Mouse (Mus musculus): ENCODE data around the gene Dnah17. TPM values are rescaled to one million over a fixed set of nuclear protein-coding genes. Genes with fewer than 3 reads are reported as not detected.

Dnah17 gene
- total RNA-seq, 2 experiments from 2014 or later = 0.14 to 0.16 TPM

DNA sequence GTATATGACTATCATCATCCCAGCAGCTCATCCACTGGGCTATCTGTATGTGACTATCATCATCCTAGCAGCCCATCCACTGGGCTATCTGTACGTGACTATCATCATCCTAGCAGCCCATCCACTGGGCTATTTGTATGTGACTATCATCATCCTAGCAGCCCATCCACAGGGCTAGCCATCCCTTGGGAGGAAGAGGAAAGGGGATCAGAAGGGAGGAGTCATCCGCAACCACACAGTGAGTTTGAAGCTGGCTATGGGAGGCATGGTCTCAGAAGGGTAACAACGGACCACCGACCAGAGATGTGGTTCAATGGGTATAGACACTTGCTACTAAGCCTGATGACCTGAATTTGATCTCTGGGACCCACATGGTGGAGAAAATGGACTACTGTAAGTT lies 14.7 kb upstream of the Dnah17 start:
- no peak for DNase-seq (ENCODE audit: low spot score in 2 of 2)

DNA sequence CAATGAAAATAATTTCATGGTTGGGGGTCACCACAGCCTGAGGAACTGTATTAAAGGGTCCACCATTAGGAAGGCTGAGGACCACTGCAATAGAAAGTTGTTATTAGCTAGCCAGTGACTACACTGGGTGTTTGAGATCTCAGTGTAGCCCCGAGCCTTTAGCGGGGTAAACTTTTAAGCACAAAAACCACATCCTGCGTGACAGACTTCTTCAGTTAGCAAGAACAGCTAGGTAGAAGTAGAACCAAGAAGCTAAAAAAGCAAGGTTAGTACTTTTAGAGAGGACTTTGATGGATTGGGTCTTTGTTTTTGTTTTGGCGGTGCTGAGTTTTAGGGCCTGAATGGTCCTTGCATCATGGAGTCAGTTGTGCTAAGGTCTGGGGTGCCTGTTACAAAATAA lies 13.3 kb upstream of the Dnah17 start:
- no peak for DNase-seq (ENCODE audit: low spot score in 2 of 2)

DNA sequence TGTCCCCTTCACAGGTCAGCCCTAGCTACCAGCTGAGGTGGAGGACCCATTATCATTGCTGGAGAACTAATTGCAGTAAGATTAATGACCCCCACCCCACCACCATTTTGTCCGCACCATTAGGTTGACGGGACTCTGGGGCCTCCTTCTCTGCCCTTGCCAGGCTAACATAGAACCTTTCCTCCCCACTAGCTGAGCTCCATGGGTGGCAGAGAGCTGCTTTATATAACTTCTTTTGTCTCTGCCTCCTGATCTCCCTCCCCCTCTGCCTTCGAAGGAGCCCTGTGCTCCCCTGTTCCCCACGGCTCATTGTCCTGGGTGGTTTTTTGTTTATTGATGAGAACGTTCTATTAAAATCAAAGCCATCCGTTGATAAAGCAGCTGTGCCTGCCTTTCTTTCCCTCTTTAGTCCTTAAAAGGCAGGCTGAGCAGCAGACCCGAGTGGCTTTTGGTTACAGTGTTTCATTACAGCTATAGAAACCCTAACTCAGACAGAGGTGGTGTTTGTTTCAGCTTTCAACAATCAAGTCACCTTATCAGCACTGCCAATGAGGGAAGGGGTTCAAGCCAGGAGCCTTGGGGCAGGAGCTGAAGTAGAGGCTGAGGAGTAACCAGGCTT lies 12.2 kb upstream of the Dnah17 start:
- no peak for DNase-seq (ENCODE audit: low spot score in 2 of 2)

DNA sequence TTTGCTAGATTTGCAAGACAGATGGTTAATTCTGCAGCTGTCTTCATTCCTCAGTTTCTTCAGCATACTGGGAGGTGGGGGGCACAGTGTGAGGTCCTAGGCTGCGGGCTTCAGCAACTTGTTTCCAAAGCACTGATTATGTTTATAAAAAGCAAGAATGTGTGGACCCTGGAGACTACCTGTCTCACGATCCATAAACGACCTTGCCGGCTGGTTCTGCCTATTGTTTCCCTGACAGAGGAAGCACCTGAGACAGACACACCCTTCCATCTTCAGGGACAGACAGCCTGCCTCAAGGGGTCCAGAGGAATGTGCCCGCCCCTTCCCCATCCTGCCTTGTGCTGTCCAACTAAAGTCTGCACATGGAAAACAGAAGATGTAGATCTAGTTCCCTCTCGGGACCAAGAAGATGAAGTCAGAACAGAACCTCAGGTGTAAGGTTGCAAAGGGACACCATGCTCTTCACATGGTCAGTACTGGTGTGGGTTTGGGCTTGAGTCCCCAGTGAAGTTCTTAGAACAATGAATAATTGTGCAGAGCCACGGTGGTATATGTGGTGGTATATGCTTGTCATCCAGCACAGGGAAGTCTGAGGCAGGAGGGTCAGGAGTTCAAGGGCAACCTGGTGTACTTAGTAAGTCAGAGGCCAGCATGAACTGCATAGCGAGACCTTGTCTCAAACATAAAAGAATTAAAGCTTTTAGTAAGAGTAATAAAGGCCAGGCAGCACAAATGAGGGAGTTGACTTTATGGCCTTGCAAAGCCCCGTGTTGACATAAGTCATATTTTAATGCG lies 10.5 kb upstream of the Dnah17 start:
- DNase-seq (ENCODE audit: low spot score in 2 of 2) = no peak

- DNase-seq (ENCODE audit: low spot score in 2 of 2) = no peak
Measured at GRCm38 (mm10) chr11:118138347-118138746, 7.9 kb upstream of the Dnah17 start.

- no peak for DNase-seq (ENCODE audit: low spot score in 2 of 2)
Measured at GRCm38 (mm10) chr11:118136172-118136632, 5.8 kb upstream of the Dnah17 start.

DNA sequence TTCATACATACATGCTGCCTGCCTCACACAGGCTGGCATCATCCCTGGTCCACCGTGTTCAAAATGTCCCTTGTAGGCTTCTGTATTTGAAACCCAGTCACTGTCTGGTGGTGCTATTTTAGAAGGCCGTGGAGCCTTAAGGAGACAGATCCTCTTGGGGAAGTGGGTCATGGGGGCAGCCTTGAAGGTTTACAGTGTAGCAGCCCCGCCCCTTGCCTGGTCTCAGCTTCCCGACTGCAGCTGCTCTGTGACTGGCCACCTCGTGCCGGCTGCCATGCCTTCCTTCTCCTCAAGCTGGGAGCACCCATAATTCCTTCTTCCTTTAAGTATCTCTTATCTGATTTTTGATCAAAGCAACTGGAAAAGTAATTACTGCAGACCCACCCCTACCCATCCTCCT lies 4.8 kb upstream of the Dnah17 start:
- no peak for DNase-seq (ENCODE audit: low spot score in 2 of 2)

DNA sequence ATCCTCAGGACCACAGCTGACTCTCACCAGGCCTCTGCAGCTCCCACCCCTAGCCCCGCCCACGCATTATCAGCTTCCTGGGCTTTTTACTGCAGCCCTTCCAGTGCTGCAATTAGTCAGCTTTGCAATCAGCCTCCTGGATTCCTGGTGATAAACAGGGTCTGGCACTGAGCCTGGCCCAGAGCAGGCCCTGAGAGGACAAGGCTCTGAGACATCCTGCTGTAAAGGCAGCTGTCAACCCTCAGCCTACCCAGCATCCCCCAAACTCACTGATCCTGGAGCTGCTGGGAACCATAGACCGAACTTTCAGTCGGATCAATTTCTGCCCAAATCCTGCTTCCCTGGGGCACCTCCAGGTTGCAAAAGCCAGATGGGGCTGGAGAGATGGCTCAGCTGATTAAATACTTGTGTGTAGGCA lies 3.3 kb upstream of the Dnah17 start:
- peak; percentile 22 to 24 for DNase-seq (ENCODE audit: low spot score in 2 of 2)

DNA sequence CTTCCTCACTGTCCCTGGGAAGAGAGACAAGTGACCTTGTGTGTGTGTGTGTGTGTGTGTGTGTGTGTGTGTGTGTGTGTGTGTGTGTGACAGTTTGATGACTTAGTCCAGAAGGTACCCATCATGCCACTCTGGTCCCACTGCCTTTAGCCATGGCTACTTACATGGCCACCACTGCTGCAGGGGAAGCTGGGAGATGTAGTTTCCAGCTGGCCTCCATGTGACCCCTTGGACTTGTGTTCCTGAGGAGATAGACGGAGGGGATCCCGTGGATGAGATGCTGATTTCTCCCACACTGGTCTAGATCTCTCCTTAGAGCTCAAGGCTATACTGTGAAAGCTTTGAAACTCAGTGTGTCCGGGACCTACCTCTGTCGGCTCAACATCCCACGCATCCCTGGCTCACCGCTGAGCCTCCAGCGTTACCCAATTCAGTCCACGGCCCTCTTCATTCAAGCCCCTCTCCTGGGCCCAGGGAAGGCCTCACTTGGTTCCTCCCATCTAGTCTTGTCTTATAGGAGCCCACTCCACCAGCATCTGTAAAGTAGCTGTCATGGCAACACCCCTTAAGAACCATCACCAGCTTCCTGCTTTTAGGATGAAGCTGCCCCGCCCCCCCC lies 2.8 kb upstream of the Dnah17 start:
- no peak for DNase-seq (ENCODE audit: low spot score in 2 of 2)

GRCm38 (mm10) chr11:118132136-118132535 lies 1.7 kb upstream of the Dnah17 start:
- DNase-seq (ENCODE audit: low spot score in 2 of 2) = no peak

- DNase-seq (ENCODE audit: low spot score in 2 of 2) = no peak
Measured at GRCm38 (mm10) chr11:118129812-118130211, 622 bp downstream of the Dnah17 start.

GRCm38 (mm10) chr11:118121592-118121991 lies 8.8 kb downstream of the Dnah17 start:
- DNase-seq (ENCODE audit: low spot score in 2 of 2) = no peak

- DNase-seq (ENCODE audit: low spot score in 2 of 2) = no peak
Measured at GRCm38 (mm10) chr11:118118777-118119176, 11.7 kb downstream of the Dnah17 start.

GRCm38 (mm10) chr11:118114581-118115110 lies 15.8 kb downstream of the Dnah17 start:
- DNase-seq (ENCODE audit: low spot score in 2 of 2) = no peak

DNA sequence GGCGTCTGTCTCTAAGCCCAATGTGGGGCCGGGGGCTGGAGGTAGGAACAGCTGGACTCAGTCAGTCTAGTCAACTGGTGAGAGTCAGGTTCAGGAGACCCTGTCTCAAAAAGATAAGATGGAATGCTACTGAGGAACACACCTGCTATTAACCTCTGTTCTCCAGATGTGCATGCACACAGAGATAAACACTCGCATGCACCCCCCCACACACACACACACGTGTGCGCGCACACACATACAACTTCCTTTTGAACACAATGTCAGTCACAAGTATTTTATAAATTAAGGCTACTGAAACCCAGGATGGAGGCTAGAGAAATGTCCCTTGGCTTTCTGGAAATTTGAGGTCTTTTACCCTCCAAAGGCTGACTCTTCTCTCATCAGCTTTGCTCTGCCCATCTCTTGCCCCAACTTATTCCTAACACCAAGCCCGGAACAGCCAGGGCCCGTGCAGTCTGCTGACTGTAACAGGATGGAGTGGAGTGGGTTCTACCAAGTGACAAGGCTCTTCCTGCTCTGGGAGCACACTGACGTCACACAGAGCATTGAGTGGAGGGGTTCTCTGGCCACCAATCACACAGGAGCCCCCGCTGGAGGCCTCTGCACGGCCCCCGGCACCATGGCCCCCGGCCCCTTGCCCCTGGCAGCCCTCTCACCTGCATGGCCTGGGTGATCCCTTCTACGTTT lies 16.8 kb downstream of the Dnah17 start:
- DNase-seq (ENCODE audit: low spot score in 2 of 2) = no peak

- DNase-seq (ENCODE audit: low spot score in 2 of 2) = peak; percentile 85 to 89
Measured at GRCm38 (mm10) chr11:118104001-118104400, 26.4 kb downstream of the Dnah17 start.

DNA sequence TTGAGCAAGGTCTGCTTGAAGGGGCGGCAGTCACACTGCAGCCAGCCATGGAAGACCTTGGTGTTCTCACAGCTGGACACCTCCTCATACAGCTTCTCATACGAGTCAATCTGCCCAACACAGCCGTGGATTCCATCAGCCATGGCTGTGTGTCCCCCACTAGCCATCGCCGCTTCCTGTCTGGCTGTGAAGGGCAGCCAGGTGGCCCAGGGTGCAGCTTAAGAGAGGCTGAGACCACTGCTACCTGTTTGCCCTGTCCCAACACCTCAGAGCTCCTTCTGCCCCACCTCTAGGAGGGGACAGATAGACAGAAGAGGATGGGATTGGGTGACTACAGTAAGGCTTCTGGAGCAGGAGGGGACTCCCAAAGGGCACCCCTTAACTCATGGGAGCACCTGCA lies 27.1 kb downstream of the Dnah17 start:
- DNase-seq (ENCODE audit: low spot score in 2 of 2) = no peak

DNA sequence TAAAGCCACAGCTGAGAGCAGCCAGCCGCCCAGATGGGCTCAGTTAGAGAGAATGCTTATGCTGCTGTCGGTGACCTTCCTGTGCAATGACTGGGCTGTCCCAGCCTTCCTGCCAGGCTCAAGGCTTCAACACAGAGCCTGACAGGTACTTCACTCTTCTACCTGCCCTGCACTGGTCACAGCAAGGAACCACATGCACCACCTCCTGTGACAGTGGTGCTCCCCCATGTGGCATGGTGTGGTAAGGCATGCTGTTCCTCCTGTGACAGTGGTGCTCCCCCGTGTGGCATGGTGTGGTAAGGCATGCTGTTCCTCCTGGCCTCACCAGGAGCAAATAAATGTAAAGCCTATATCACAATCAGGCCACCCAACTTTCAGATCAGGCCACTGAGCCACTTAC lies 27.6 kb downstream of the Dnah17 start:
- peak; percentile 92 to 93 for DNase-seq (ENCODE audit: low spot score in 2 of 2)

- no peak for DNase-seq (ENCODE audit: low spot score in 2 of 2)
Measured at GRCm38 (mm10) chr11:118101133-118101532, 29.3 kb downstream of the Dnah17 start.

- no peak for DNase-seq (ENCODE audit: low spot score in 2 of 2)
Measured at GRCm38 (mm10) chr11:118096736-118097135, 33.7 kb downstream of the Dnah17 start.

DNA sequence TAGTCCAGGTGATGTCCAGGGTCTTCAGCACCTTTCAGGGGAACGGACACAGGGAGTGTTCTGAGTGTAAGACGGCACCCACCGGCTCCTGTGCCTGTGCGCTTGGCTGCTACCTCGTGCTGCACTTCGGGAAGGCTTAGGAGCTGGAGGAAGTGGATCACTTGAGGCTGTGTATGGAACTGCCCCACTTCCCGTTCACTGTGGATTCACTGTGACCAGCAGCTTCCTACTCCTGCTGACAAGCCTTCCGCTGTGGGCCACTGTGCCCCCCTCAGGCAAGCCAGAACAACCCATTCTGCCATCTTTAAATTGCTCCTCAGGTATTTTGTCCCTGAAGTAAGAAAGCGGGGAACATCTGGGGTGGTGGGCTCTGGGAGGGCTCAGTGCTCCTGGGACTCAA lies 35.4 kb downstream of the Dnah17 start:
- DNase-seq (ENCODE audit: low spot score in 2 of 2) = no peak
